Mouse (Mus musculus) ES-Bruce4 (cell line): ENCODE results near the gene Coa7.

Experiments used
- CTCF ChIP-seq: IDR thresholded peaks from one replicate; pipeline ENCODE4 v1.8.1; 2011; ENCODE audit warnings: low read depth, low read length
- POLR2A ChIP-seq: IDR thresholded peaks from one replicate; pipeline ENCODE4 v1.8.1; 2011; ENCODE audit warnings: low read length; ENCODE audit not compliant: insufficient read depth

GRCm38 (mm10) chr4:108391124-108391523, 63.2 kb downstream of the Coa7 start:
- TF ChIP-seq CTCF (no peak), POLR2A (no peak)
